Mouse (Mus musculus) forebrain, embryonic 12.5 days (tissue): ENCODE measurements around the gene Tinagl1. TPM values are rescaled to one million over a fixed set of nuclear protein-coding genes. Genes with fewer than 3 reads are reported as not detected.

Experiments used
- ATAC-seq: fragments of 200-750 bp; cut with Nextera tagmentation; 2 replicates; pipeline ENCODE4 v1.8.0; 2017; ENCODE audit warnings: moderate TSS enrichment; ENCODE audit not compliant: low FRiP score
- H3K27ac ChIP-seq: fragments of 300-500 bp; sonication (generic); 2 replicates; pipeline ENCODE4 v1.5.1; 2016; ENCODE audit warnings: mild to moderate bottlenecking
- H3K27me3 ChIP-seq: fragments of 300-500 bp; sonication (generic); 2 replicates; pipeline ENCODE4 v1.6.1; 2016; ENCODE audit warnings: mild to moderate bottlenecking
- H3K36me3 ChIP-seq: fragments of 300-500 bp; sonication (generic); replicated peaks from 2 replicates; pipeline ENCODE4 v1.6.1; 2016; ENCODE audit warnings: mild to moderate bottlenecking
- H3K4me1 ChIP-seq: fragments of 300-500 bp; sonication (generic); 2 replicates; pipeline ENCODE4 v1.6.1; 2016
- H3K4me2 ChIP-seq: fragments of 300-500 bp; sonication (generic); 2 replicates; pipeline ENCODE4 v1.6.1; 2016; ENCODE audit warnings: mild to moderate bottlenecking, moderate library complexity
- H3K4me3 ChIP-seq: fragments of 300-500 bp; sonication (generic); replicated peaks from 2 replicates; pipeline ENCODE4 v1.5.1; 2016; ENCODE audit warnings: mild to moderate bottlenecking
- H3K9ac ChIP-seq: fragments of 300-500 bp; sonication (generic); 2 replicates; pipeline ENCODE4 v1.6.1; 2016; ENCODE audit warnings: mild to moderate bottlenecking
- H3K9me3 ChIP-seq: fragments of 300-500 bp; sonication (generic); 2 replicates; pipeline ENCODE4 v1.6.1; 2016
- WGBS: fragments of 180-500 bp; shearing (Covaris S2); methylation state at CpG from one replicate; pipeline ENCODE4 v1.1.7; 2016; 5-methylcytosine and 5-hydroxymethylcytosine counted together
- polyA plus RNA-seq: library from polyadenylated mRNA; unstranded; fragments of >200 nt; fragmentation: Nextera tagmentation; extraction: Ambion mirVana; gene quantifications from 2 replicates; pipeline ENCODE4 v1.2.1, GENCODE M21; 2016

The Tinagl1 gene
- 4.1 and 4.6 TPM in 2 replicates for polyA plus RNA-seq

- H3K4me1 ChIP-seq, result peaks cover 18% of the 10 kb centered on the region
- no peaks in the 10 kb centered on the region for H3K36me3 ChIP-seq
- H3K9ac ChIP-seq, result 0 out of 2 replicates have a peak within 1 kb of the TSS, but pooled peaks have one; percentile 29
- ATAC-seq, result no peak
- WGBS, result 2% methylated on average over 14 of the region's 14 CpGs
- no peaks in the 10 kb centered on the region for H3K9me3 ChIP-seq
- H3K4me2 ChIP-seq, result peak within 1 kb of the TSS; percentile 43
- H3K27me3 ChIP-seq, result peaks cover 48% of the 10 kb centered on the region
- no peak within 1 kb of the TSS for H3K27ac ChIP-seq
- peak within 1 kb of the TSS; percentile 10; the same call in 1 of the 2 replicates for H3K4me3 ChIP-seq
Measured at GRCm38 (mm10) chr4:130175072-130175711, at the start of gene Tinagl1. Tinagl1 (minus strand) TSS chr4:130175122.

- Histone ChIP-seq H3K27me3 (peaks cover 3% of the 10 kb centered on the region; the same call in 1 of the 2 replicates), H3K4me3 (no peak overlapping the region), H3K9me3 (no peaks in the 10 kb centered on the region), H3K9ac (no peak overlapping the region), H3K4me2 (no peak overlapping the region), H3K4me1 (no peaks in the 10 kb centered on the region), H3K27ac (no peak overlapping the region), H3K36me3 (no peaks in the 10 kb centered on the region)
- no peak for ATAC-seq
Measured at GRCm38 (mm10) chr4:130224071-130224470, 49.1 kb upstream of the Tinagl1 start.

- H3K36me3 ChIP-seq, result no peaks in the 10 kb centered on the region
- peaks cover 3% of the 10 kb centered on the region; the same call in 1 of the 2 replicates for H3K27me3 ChIP-seq
- no peak within 1 kb of the TSS for H3K9ac ChIP-seq
- H3K27ac ChIP-seq, result no peak within 1 kb of the TSS
- 56% methylated on average over 4 of the region's 4 CpGs for WGBS
- ATAC-seq, result no peak
- H3K4me3 ChIP-seq, result no peak within 1 kb of the TSS
- H3K4me1 ChIP-seq, result no peaks in the 10 kb centered on the region
- no peaks in the 10 kb centered on the region for H3K9me3 ChIP-seq
- no peak within 1 kb of the TSS for H3K4me2 ChIP-seq
Measured at GRCm38 (mm10) chr4:130222179-130222578, 47.3 kb upstream of the Tinagl1 start, which contains the start of gene Gm853. Gm853 (minus strand) TSS chr4:130222401.

GRCm38 (mm10) chr4:130220176-130220575 is 45.3 kb upstream of the Tinagl1 start:
- no peak for ATAC-seq
- no peaks in the 10 kb centered on the region for H3K4me1 ChIP-seq
- WGBS, result 82% methylated on average over 9 of the region's 9 CpGs

GRCm38 (mm10) chr4:130215392-130215791 is 40.5 kb upstream of the Tinagl1 start:
- Histone ChIP-seq H3K4me3 (no peak overlapping the region), H3K27me3 (0 out of 2 replicates have a peak, but pooled peaks cover 4% of the 10 kb centered on the region), H3K4me2 (no peak overlapping the region), H3K27ac (no peak overlapping the region), H3K9me3 (no peaks in the 10 kb centered on the region), H3K36me3 (no peaks in the 10 kb centered on the region), H3K4me1 (no peaks in the 10 kb centered on the region), H3K9ac (no peak overlapping the region)
- 89% methylated on average over 8 of the region's 8 CpGs for WGBS
- ATAC-seq, result no peak

More at GRCm38 (mm10) chr4:130220176-130220575, 45.3 kb upstream of the Tinagl1 start:
- H3K4me2 ChIP-seq, result no peak overlapping the region
- H3K9me3 ChIP-seq, result no peaks in the 10 kb centered on the region
- no peaks in the 10 kb centered on the region for H3K36me3 ChIP-seq
- H3K27ac ChIP-seq, result no peak overlapping the region
- no peak overlapping the region for H3K9ac ChIP-seq
- peaks cover 7% of the 10 kb centered on the region; the same call in 1 of the 2 replicates for H3K27me3 ChIP-seq
- H3K4me3 ChIP-seq, result no peak overlapping the region

GRCm38 (mm10) chr4:130213857-130214256 is 38.9 kb upstream of the Tinagl1 start:
- no peak overlapping the region for H3K27ac ChIP-seq
- 81% methylated on average over 10 of the region's 10 CpGs for WGBS

GRCm38 (mm10) chr4:130213197-130213596 is 38.3 kb upstream of the Tinagl1 start:
- H3K27me3 ChIP-seq, result 0 out of 2 replicates have a peak, but pooled peaks cover 4% of the 10 kb centered on the region
- no peak overlapping the region for H3K4me2 ChIP-seq
- H3K4me1 ChIP-seq, result no peaks in the 10 kb centered on the region
- H3K36me3 ChIP-seq, result no peaks in the 10 kb centered on the region
- H3K4me3 ChIP-seq, result no peak overlapping the region
- no peak overlapping the region for H3K9ac ChIP-seq
- H3K9me3 ChIP-seq, result 0 out of 2 replicates have a peak, but pooled peaks cover 3% of the 10 kb centered on the region
- no peak overlapping the region for H3K27ac ChIP-seq
- WGBS, result 89% methylated on average over 4 of the region's 4 CpGs
- no peak for ATAC-seq

More at GRCm38 (mm10) chr4:130213857-130214256, 38.9 kb upstream of the Tinagl1 start:
- no peak overlapping the region for H3K4me3 ChIP-seq
- no peaks in the 10 kb centered on the region for H3K9me3 ChIP-seq
- H3K27me3 ChIP-seq, result 0 out of 2 replicates have a peak, but pooled peaks cover 4% of the 10 kb centered on the region
- no peaks in the 10 kb centered on the region for H3K36me3 ChIP-seq
- H3K4me2 ChIP-seq, result no peak overlapping the region
- H3K9ac ChIP-seq, result no peak overlapping the region
- H3K4me1 ChIP-seq, result no peaks in the 10 kb centered on the region
- ATAC-seq, result no peak

- H3K4me3 ChIP-seq, result no peak overlapping the region
- 0 out of 2 replicates have a peak, but pooled peaks cover 4% of the 10 kb centered on the region for H3K27me3 ChIP-seq
- H3K4me1 ChIP-seq, result no peaks in the 10 kb centered on the region
- H3K9me3 ChIP-seq, result 0 out of 2 replicates have a peak, but pooled peaks cover 3% of the 10 kb centered on the region
- no peak for ATAC-seq
- WGBS, result 79% methylated on average over 7 of the region's 7 CpGs
- no peak overlapping the region for H3K4me2 ChIP-seq
- no peak overlapping the region for H3K9ac ChIP-seq
- no peaks in the 10 kb centered on the region for H3K36me3 ChIP-seq
- H3K27ac ChIP-seq, result no peak overlapping the region
Measured at GRCm38 (mm10) chr4:130212421-130212820, 37.5 kb upstream of the Tinagl1 start.

GRCm38 (mm10) chr4:130211870-130212269 is 36.9 kb upstream of the Tinagl1 start:
- no peak overlapping the region for H3K4me2 ChIP-seq
- H3K9me3 ChIP-seq, result 0 out of 2 replicates have a peak, but pooled peaks cover 3% of the 10 kb centered on the region
- H3K27ac ChIP-seq, result no peak overlapping the region
- H3K4me1 ChIP-seq, result no peaks in the 10 kb centered on the region
- H3K36me3 ChIP-seq, result no peaks in the 10 kb centered on the region
- H3K27me3 ChIP-seq, result 0 out of 2 replicates have a peak, but pooled peaks cover 4% of the 10 kb centered on the region
- no peak for ATAC-seq
- H3K9ac ChIP-seq, result no peak overlapping the region
- WGBS, result 97% methylated on average over 2 of the region's 2 CpGs
- no peak overlapping the region for H3K4me3 ChIP-seq

- peak; percentile 79 for ATAC-seq
- H3K27ac ChIP-seq, result no peak overlapping the region
Measured at GRCm38 (mm10) chr4:130198694-130199670, 24.1 kb upstream of the Tinagl1 start.

GRCm38 (mm10) chr4:130196542-130196941 is 21.6 kb upstream of the Tinagl1 start:
- H3K4me2 ChIP-seq, result no peak overlapping the region
- WGBS, result 82% methylated on average over 8 of the region's 8 CpGs
- H3K9me3 ChIP-seq, result no peaks in the 10 kb centered on the region
- no peak overlapping the region for H3K27ac ChIP-seq
- H3K4me1 ChIP-seq, result 0 out of 2 replicates have a peak, but pooled peaks cover 6% of the 10 kb centered on the region
- H3K36me3 ChIP-seq, result no peaks in the 10 kb centered on the region
- ATAC-seq, result no peak
- no peak overlapping the region for H3K9ac ChIP-seq
- H3K4me3 ChIP-seq, result no peak overlapping the region
- peaks cover 22% of the 10 kb centered on the region for H3K27me3 ChIP-seq

More at GRCm38 (mm10) chr4:130198694-130199670, 24.1 kb upstream of the Tinagl1 start:
- peak overlapping the region; percentile 45; the same call in 1 of the 2 replicates for H3K9ac ChIP-seq
- H3K4me2 ChIP-seq, result peak overlapping the region; percentile 62
- H3K4me1 ChIP-seq, result 0 out of 2 replicates have a peak, but pooled peaks cover 6% of the 10 kb centered on the region
- H3K9me3 ChIP-seq, result peaks cover 3% of the 10 kb centered on the region; the same call in 1 of the 2 replicates
- 18% methylated on average over 35 of the region's 35 CpGs for WGBS
- peaks cover 22% of the 10 kb centered on the region for H3K27me3 ChIP-seq
- no peaks in the 10 kb centered on the region for H3K36me3 ChIP-seq
- H3K4me3 ChIP-seq, result peak overlapping the region; percentile 36

GRCm38 (mm10) chr4:130195924-130196323 is 21.0 kb upstream of the Tinagl1 start:
- H3K36me3 ChIP-seq, result no peaks in the 10 kb centered on the region
- peaks cover 22% of the 10 kb centered on the region for H3K27me3 ChIP-seq
- 0 out of 2 replicates have a peak, but pooled peaks cover 6% of the 10 kb centered on the region for H3K4me1 ChIP-seq
- H3K27ac ChIP-seq, result no peak overlapping the region
- H3K9ac ChIP-seq, result no peak overlapping the region
- WGBS, result 80% methylated on average over 13 of the region's 13 CpGs
- no peaks in the 10 kb centered on the region for H3K9me3 ChIP-seq
- H3K4me2 ChIP-seq, result no peak overlapping the region
- no peak for ATAC-seq
- no peak overlapping the region for H3K4me3 ChIP-seq
